Mouse (Mus musculus): Measurements from ENCODE around the gene Ptdss2. TPM values are rescaled to one million over a fixed set of nuclear protein-coding genes. Genes with fewer than 3 reads are reported as not detected.

Ptdss2 gene
- total RNA-seq, 2 experiments from 2014 or later = 47.3 to 53.6 TPM

DNA sequence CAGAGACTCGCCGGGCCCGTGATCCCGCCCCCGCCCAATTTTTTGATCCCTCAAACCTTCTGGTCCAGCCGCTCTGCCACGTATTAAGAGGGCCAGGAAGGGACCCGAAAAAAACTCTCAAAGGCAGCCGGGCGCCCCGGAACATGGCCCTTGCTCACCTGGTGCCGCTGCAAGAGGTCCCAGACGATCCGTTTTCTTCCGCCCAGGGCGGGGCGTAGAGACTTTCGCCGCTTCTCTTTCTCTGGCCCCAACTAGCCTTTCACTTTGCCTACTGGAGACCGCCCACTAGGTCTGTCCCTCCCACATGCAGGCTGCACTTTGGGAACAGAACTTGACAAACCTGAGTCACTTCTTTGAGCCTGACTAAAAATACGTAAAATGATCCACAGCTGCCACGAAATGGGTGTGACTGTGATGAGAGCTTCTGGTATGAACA, 46.4 kb downstream of the Ptdss2 start:
- intact Hi-C loops (cut with DNase I) = no loop called here
- DNase-seq (ENCODE audit: low spot score in 2 of 2) = peak; percentile 51 to 87

DNA sequence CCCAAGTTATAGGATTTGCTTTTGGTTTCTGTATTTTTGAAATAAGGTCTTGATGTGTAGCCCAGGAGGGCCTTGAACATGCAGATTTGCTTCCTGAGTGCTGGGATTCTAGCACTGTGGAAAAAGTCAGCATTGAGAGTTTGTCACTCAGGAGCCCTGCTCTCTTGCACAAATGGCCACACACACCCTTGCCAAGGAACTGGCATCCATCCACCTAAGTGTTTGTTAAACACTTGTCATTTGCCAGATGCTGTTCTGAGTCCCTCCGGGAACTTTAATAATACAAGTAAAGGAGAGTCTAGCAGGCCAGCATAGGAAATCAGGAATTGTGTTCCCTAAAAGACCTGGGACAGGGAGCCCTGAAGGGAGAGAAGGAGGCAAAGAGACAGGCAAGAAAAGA, 47.1 kb downstream of the Ptdss2 start:
- DNase-seq (ENCODE audit: low spot score in 2 of 2) = no peak
- intact Hi-C loops (cut with DNase I) = no loop called here

DNA sequence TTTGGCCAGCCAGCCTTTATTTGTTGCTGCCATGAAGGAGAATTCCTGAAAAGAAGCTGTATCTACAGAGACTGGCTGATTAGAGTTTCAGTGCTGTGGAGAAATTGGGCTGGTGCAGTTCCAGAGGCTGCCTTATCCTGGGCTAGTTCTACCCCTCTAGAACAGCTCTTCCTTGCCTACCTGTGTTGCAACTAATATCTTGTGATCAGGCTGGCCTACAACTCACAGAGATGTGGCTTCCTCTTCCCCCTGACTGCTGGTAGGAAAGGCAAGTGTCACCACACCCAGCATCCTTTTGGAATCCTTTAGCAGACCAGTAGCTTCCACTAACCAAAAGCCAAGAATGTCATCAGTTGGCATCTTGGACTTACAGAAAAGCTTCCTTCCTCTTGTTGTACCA, 47.7 kb downstream of the Ptdss2 start:
- no peak for DNase-seq (ENCODE audit: low spot score in 2 of 2)
- intact Hi-C loops (cut with DNase I) = loop anchor here (5.0 kb wide), 1 partner anchor 98 kb away; no protein-coding TSS in a partner anchor

DNA sequence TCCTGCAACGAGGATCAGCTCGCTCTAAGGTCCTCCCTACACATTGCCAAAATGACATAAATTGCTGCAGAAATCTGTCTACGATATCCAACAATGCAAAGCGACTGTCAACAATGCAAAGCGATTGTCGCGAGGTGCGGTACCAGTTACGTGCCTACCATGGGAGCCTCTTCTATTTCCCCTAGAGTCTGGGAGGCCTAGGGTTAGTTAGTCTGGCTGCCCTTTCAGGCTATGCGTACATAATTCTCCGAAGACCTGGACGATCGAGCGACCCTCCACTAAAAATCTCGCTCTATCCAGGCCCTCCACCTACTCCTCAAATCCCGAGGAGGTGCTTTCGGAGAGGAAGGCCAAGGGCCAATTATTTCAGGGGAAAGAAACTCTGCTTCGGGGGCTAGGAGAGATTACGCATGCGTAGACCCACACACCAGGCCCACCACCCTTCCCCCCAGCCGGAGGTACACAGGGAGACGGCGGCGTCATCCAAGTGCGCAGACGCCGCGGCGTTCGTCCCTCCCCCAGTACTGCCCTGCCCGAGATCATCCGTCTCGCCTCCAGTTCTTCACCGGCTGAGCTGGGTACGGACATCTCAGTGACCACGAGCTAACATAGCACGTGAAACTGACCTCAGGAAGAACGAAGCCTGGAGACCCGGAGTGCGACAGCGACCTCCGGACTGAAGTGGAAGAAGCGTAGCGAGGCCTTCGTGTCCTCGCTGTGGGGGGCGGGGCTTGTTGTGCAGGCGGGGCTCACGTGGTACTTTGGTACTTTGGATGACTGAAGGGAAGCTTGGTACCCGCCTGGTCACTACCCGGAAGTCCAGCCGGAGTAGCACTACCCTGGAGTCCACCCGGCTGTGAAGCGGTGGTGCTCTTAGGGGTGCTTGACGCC, 50.2 kb downstream of the Ptdss2 start, which contains the start of gene Rnh1:
Gene Rnh1 (minus strand): TSS at position 742 of the 891 bp plus-strand sequence.
- intact Hi-C loops (cut with DNase I) = loop anchor here (1.0 to 5.0 kb wide), 3 partner anchors 42 to 315 kb away; partner anchors contain the start of gene Bet1l
- peak; percentile 95 for DNase-seq (ENCODE audit: low spot score in 2 of 2)

DNA sequence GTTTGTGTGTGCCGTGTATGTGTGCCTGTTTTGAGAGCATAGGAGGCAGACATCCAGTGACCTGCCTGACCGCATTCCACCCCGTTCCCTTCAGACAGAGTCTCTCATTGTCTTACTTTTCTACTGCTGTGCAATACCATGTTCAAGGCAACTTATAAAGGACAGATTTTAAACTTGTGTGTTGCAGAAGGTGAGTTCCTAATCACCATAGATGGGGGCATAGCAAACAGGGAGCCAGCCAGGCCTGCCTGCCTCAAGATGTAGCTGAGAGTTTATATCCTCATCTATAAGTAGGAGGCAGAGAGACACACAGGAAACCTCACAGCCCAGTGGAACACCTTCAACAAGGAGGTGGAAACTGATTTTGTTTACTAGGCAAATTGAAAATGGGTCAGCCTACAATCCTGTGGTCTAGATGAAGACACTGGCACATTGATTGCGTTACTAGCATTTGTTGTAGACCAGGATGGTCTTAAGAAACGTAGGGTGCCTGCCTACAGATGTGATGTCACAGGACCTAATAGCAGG, 51.2 kb downstream of the Ptdss2 start:
- DNase-seq (ENCODE audit: low spot score in 2 of 2) = no peak
- intact Hi-C loops (cut with DNase I) = loop anchor here (2.0 to 5.0 kb wide), 2 partner anchors 43 to 101 kb away; no protein-coding TSS in a partner anchor

GRCm38 (mm10) chr7:141175068-141175467, 52.9 kb downstream of the Ptdss2 start:
- intact Hi-C loops (cut with DNase I) = no loop called here
- no peak for DNase-seq (ENCODE audit: low spot score in 2 of 2)

DNA sequence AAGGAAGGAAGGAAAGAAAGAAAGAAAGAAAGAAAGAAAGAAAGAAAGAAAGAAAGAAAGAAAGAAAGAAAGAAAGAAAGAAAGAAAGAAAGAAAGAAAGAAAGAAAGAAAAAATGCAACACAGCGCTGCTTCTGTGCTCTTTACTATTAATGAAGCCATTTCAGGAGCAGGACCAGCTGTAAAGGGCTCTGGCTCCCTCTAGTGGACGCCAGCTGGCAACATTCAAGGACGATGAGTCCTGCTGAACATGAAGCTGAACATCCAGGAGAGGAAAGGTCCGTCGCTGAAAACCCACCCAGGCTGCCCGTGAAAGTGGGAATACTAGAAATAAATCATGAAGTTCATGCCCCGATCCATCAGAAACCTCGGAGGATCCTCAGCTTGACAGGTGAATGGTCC, 54.0 kb downstream of the Ptdss2 start:
- DNase-seq (ENCODE audit: low spot score in 2 of 2) = peak; percentile 89 to 92
- intact Hi-C loops (cut with DNase I) = loop anchor here (1.0 to 2.0 kb wide), 3 partner anchors 83 to 273 kb away; no protein-coding TSS in a partner anchor

- no peak for DNase-seq (ENCODE audit: low spot score in 2 of 2)
Observed at GRCm38 (mm10) chr7:141188194-141188593, 66.0 kb downstream of the Ptdss2 start.

DNA sequence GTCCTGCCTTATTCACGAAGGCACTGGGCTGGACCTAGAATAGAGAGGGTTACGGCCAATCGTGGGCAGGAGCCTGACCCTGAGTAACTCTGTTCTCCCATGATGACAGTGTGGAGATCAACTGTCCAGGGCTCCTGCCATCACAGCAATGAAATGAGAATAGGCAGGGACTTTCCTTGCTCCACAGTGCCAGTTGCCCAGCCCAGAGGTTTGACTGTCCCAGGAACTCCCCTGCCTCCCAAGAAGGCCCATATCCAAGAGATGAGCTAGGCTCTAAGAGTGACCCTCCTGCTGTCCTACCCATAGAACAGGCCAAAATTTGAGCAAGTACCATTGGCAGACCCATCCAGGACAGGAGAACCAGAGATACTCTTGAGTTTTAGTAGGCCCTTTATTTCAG, 66.6 kb downstream of the Ptdss2 start:
- intact Hi-C loops (cut with DNase I) = no loop called here
- DNase-seq (ENCODE audit: low spot score in 2 of 2) = no peak

More at GRCm38 (mm10) chr7:141188194-141188593, 66.0 kb downstream of the Ptdss2 start:
- intact Hi-C loops (cut with DNase I) = no loop called here

DNA sequence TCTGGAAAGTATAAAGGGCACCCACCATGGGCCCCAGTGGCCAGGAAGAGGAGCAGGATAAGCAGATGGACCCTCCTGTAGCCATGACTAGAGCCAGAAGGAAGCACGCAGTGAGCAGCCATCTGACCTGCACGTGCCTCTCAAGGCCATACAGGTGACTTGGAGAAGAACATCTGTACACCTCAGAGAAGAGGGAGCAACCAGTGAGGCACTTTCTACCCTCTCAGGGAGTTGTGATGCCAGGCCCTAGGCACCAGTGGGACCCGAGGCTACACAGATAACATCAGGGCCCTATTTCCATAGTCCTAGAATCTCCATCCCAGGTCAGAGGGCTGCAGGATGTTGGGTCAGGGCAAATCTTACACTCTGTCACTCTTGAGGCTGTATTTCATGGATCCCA, 68.0 kb downstream of the Ptdss2 start:
- DNase-seq (ENCODE audit: low spot score in 2 of 2) = no peak
- intact Hi-C loops (cut with DNase I) = no loop called here

GRCm38 (mm10) chr7:141191036-141191435, 68.9 kb downstream of the Ptdss2 start:
- intact Hi-C loops (cut with DNase I) = no loop called here
- DNase-seq (ENCODE audit: low spot score in 2 of 2) = no peak

GRCm38 (mm10) chr7:141191796-141192685, 69.9 kb downstream of the Ptdss2 start:
- intact Hi-C loops (cut with DNase I) = no loop called here
- DNase-seq (ENCODE audit: low spot score in 2 of 2) = no peak

DNA sequence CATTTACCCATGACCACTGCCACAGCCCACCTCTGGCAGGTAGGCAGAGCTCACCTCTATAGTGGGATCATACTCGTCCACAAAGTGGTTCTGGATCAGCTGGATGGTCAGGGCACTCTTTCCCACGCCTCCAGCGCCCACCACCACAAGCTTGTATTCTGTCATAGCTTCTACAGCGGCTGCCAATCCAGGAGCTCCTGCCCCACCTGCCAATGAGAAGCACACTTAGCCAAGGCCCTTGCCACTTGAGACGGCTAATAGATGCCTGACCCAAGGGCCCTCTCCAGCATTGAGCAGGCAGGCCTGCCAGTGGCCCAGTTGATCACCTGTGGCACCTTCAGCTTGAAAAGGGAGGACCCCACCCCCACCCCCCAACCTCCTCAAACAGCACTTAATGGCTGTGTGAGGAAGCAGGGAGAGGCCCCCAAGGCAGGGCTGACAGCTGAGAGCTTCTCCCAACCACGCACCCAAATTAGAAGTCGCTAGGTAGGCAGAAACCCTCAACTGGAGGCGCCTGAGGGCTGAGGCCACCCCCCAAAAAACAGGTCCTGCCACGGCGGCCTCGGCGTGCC, 70.7 kb downstream of the Ptdss2 start:
- no peak for DNase-seq (ENCODE audit: low spot score in 2 of 2)
- intact Hi-C loops (cut with DNase I) = no loop called here

DNA sequence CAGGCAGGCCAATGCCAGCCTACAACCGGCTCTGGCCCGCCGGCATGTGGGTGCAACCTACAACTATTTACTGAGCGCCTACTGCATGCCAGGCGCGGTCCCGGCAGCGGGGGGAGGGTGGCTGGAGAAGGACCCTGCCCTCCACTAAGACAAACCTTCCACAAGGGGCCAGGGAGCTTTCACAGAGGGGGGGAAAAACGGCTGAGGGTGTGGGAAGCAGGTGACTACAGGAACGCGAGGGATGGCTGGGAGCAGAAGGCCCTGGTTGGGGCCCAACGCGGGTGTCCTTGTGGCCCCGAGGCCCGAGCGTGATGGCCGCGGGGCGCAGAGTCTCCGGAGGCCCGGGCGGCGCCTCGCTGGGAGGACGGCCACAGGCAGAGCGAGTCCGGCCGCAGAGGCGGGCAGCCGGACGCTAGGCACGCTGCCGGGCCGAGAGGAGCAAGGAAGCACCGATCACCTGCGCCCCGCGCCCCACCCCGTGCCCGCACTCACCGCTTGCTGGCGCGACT, 71.2 kb downstream of the Ptdss2 start:
- DNase-seq (ENCODE audit: low spot score in 2 of 2) = peak; percentile 38
- intact Hi-C loops (cut with DNase I) = no loop called here

GRCm38 (mm10) chr7:141193948-141194347, 71.8 kb downstream of the Ptdss2 start, which contains the start of the genes Hras and Lrrc56:
TSS of gene Hras (minus strand) at chr7:141194005.
TSS of gene Lrrc56 (plus strand) at chr7:141194157.
- intact Hi-C loops (cut with DNase I) = no loop called here
- DNase-seq (ENCODE audit: low spot score in 2 of 2) = peak; percentile 98

GRCm38 (mm10) chr7:141194409-141194808, 72.2 kb downstream of the Ptdss2 start:
- intact Hi-C loops (cut with DNase I) = no loop called here

GRCm38 (mm10) chr7:141194830-141195229, 72.6 kb downstream of the Ptdss2 start:
- intact Hi-C loops (cut with DNase I) = no loop called here
- DNase-seq (ENCODE audit: low spot score in 2 of 2) = peak; percentile 85

More at GRCm38 (mm10) chr7:141194409-141194808, 72.2 kb downstream of the Ptdss2 start:
- DNase-seq (ENCODE audit: low spot score in 2 of 2) = no peak

DNA sequence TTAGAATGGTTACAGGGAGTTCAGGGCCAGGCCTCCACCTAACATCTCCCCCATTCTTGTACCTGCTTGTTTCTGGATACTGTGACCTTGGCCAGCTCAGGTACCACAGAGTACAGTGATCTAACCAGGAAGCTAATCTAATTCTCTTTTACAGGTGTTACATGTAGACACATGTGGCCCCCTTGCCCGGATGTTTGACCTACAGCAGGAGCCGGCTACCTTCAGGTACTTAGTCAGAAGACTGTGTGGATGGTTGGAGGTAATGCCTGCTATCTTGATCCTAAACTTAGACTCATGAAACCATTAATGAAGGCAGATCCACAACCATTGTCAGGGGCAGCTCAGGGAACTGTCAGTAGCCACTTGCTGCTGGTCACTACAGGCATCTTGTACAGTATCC, 73.6 kb downstream of the Ptdss2 start:
- intact Hi-C loops (cut with DNase I) = no loop called here
- no peak for DNase-seq (ENCODE audit: low spot score in 2 of 2)

All from left cerebral cortex, postnatal 25 days (tissue).